Mouse (Mus musculus) spleen, postnatal 4 days (tissue): ENCODE measurements around the gene Trem1.

Experiments used
- DNase-seq, 2 experiments: peaks; one replicate each; pipeline ENCODE4 v3.0.0; 2022; ENCODE audit warnings: low spot score in 2 of 2

Trem1 gene

DNA sequence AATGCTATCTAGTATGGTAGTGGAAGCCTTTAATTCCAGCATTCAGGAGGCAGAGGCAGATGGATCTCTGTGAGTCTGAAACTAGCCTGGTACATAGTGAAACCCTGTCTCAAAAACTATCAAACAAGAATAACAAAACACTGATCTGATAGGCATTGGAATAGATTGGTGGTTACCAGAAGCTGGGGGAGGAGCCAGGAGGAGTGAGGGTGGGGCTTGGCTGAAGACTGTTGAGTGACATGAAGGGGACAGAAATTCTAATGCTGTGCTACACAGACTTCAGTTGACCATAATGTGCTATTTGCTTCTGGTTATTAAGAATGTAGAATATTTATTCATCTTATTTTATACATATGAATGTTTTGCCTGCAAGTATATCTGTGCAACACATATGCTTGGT, 35.7 kb downstream of the Trem1 start:
- DNase-seq = no peak

DNA sequence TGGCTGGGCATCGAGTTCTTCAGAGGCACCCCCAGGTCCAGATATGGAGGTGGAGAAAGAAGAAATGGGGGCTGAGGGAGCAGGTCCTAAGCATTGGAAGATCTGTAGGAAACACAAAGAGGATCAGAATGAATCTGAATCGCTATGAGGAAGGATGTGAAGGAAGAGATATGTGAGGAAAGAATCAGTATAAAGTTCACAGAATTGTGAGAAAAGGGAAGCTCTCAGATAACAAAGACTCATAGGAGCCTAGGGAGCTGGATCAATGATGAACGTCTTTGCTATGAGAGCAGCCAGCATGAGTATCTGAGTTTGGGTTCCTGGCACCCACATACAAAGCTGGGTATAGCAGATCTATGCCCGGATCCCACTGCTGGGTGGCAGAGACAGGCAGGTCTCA, 37.3 kb downstream of the Trem1 start:
- DNase-seq = no peak

DNA sequence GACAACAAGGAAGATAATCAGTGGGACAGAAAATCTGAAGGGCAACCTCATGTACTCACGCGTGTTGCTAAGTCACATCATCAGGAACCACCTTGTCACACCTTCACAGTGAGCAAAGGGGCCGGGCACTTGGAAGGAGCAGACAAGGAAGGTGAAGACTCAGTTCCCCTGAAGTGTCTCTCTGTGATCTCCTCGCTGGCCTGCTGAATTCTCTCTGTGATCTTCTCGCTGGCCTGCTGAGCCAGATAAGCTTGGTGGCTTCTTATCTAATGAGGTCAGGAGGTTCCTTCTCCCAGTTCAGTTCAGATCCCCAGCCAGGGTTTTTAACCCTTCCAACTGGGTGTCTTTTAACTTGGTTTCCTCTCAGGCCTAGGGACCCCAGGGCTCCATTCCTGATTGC, 39.6 kb downstream of the Trem1 start:
- DNase-seq = peak; percentile 78 to 80

DNA sequence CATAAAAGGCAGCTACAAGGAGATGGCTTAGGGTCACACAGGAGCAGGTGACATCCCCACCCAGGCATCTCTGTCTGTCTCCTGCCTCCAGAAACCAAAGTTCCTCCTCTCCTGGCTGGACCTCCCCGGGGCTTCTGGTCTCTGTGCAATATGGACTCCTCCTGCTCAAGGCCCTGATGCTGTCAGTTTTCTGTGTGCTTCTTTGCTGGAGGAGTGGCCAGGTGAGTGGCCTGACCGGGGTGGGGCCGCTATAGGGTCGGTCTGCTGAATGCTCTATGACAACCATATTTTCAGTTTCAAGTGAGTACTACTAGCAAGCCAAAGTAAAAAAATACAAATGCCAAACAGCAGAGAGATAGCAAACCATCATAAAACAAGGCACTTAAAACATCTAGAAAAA, 40.0 kb downstream of the Trem1 start:
- DNase-seq = peak in 1 of 2 experiments; percentile 70

DNA sequence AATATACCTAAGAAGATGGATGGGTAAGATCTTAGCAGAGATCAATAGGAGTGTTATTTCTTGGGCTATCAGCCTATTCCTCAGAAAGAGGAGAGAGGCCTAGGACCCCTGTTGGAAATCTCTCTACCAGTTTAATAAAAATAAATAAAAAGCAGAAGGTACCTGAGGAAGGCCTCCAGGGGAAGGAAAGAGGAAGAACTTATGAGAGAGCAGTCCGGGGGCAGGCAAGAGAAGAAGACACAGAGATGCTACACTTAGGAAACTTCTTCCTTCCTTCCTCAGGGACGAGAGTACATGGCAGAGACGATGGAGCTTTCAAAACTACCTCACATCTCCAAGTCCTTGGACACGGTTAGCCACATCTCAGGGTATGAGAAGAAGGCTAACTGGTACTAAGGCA, 41.5 kb downstream of the Trem1 start:
- no peak for DNase-seq

DNA sequence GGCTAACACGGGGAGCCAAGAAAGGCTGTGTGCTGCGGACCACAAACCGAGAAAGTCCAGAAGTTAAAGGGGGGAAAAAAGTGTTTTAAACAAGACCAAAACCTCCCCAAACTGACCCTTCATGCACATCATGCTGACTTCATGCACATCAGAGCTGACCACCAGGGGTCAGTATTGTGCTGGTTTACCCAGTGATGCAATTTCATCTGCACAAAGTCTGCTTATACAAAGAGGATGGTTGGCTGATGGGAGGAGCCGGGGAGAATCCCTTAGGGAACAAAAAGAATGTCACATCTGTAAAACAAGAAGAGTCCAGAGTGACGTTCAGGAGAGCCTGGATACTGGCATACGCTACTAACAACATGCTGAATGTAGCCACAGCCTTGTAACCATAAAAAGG, 42.3 kb downstream of the Trem1 start:
- DNase-seq = peak; percentile 85 to 95

DNA sequence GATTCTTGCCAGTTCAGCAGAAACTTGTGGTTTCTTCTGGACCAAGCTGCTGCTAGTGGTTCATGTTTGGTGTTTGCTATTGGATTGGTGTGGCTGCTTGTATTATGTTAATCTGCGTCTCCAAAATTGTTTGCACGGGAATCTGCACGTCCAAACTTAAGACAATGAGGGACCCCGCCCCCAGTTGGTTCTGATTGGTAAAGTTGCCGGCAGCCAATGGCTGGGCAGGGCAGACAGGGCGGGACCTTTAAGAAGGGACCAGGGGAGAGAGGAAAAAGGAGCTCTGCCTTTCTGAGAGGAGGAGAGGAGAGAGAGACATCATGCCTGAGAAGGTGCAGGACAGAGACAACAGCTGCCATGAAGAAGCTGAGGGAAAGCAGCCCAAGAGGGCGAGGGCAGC, 43.2 kb downstream of the Trem1 start:
- DNase-seq = no peak

DNA sequence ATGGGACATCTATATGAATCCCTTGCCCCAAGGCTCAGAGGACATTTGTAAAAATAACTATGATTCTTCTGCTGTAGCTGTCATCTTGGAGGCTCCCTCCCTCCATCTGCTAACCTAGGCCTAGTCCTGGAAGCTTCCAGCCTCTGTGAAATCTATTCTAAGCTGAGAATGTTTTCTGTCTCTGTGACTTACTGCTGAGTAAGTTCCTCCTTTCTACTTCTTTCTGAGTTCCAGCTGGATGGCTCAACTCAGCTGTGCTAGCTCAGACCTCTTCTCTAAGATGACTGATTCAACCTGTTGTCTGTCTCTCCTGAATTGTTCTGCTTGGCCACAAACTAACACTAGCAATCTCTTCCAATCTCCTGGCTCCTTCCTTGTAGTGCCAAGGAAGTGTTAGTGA, 45.8 kb downstream of the Trem1 start:
- DNase-seq = no peak

DNA sequence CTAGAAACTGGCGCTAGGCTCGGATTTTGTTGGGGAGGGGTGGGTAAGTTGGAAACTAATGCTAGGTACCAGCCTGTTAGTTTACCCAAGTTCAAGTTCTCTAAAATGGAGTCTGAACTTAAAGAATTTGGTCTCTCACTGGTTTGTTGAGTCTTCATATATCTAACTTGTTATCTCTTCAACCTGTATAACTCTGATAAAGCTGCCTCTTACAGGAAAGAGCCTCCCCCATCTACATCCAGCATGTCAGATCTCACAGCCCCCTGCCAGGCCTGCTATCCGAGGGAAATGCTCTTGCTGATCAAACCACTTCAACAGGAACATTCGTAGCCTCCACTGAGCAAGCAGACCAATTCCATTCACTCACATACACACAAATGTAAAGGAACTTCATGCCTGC, 46.4 kb downstream of the Trem1 start:
- no peak for DNase-seq

DNA sequence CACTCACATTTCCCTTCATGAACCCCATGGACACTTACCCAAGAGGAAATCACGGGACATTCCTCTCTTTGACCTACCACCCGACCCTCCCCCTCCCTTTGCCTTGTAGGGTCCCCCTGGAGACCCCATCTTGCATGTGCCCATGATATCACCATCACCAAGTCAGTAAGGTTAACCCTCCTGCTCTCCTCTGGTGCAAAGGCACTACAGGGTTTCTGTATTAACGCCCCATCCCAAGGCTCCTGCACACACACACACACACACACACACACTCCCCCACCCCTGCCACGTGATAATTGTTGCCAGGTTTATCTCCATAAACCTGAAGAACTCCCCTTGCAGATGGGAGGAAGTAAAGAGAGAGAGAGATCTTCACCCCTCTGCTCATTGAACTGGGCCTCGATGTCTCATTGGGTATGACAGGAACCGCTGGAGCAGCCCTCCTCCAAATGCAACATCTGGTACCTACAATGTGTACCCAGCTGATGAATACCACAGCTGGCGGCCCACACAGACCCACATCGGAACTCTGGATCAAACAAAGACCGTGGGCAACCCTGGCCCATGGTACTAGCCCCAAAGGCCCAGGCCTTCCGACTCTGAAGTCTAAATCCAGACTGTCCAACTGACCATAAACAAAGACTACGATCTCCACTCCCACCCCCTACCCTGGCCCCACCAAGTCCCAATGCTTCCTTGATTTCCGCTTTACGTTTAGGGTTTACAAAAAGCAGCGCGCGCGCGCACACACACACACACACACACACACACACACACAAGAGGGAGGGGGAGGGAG, 48.6 kb downstream of the Trem1 start:
- DNase-seq = no peak

DNA sequence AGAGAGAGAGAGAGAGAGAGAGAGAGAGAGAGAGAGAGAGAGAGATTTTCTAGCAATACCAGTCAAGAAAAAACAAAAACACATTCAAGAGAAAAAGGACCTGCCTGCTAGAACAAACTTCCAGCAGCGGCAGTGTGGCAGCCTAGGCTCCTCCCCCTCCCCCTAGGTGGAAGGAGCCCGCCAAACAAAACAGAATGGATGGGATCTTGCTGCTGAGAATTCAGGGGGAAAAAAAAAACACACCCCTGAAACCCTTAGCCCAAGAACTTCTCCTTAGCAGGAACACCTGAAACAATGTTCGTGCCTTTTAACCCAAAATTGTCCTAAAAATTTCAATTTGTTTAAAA, 49.1 kb downstream of the Trem1 start:
- DNase-seq = peak in 1 of 2 experiments; percentile 45

DNA sequence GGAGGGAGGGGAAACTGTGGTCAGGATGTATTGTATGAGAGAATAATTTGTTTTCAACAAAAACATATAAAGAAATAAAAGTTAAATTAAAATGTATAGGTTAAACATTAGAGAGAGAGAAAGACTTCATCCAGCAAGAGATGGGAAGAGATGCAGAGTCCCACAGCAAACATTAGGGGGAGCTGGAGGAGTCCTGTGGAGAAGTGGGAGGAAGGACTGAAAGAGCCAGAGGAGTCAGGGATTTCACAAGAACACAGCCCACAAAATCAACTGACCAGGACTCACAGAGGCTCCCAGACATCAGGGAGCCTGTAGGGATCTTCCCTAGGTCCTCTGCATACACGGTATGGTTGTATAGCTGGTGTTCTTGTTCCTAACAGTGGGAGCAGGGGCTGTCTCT, 54.2 kb downstream of the Trem1 start:
- no peak for DNase-seq

DNA sequence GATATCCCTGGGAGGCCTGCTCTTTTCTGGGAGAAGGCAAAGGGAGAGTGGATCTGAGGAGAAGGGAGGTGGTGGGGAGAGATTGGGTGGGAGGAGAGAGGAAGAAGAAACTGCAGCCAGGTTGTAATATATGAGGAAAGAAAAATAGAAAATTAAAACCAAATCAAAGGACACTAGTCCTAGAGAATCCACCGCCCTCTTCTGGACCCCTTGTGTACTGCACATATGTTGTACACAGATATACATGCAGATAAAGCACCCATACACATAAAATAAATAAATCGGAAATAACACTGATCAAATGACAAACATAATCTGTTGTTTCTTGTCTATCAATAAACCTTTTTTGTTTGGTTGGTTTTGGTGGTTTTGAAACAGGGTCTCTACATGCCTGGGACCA, 54.7 kb downstream of the Trem1 start:
- peak; percentile 62 to 83 for DNase-seq

DNA sequence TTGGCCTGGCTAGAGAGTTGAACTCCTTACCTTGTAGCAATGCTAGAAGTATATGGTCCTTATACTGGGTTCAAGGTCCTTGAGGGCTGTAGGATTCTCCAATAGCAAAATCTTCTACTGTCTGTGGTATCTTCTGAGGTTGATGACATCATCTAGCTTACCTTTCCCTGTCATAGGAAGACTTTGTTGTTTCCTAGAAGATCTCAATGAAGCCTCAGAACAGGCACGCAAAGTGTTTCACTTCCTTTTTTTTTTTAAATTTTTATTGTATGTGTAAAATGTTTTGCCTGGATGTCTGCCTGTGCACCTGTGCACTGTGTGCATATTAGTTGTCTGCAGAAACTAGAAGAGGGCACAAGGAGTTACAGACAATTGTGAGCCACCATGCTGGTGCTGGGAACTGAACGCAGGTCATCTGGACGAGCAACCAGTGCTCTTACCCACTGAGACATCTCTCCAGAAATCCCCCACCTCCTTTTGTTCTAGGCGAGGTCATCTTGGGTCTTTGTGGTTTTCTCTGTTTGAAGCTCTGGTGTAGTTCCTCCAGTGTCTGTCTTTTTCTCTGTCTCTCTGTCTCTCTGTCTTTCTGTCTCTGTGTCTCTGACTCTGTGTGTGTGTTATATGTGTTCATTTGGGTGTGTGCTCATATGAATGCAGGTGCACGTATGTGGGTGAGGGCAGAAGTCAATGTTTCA, 61.1 kb downstream of the Trem1 start:
- no peak for DNase-seq
